Mouse (Mus musculus) activated CD4-positive, CD25-positive, alpha-beta regulatory T cell, adult 4 months (primary cell): ENCODE measurements at regions not wholly inside any gene's neighbourhood (a gene's known extent, or its start where the extent isn't known, plus 50 kb on each side); places are given as distances from the start of the nearest gene placed in this dataset.

ENCODE experiments used
- ATAC-seq: one replicate; pipeline ENCODE4 v1.8.0; 2017

DNA sequence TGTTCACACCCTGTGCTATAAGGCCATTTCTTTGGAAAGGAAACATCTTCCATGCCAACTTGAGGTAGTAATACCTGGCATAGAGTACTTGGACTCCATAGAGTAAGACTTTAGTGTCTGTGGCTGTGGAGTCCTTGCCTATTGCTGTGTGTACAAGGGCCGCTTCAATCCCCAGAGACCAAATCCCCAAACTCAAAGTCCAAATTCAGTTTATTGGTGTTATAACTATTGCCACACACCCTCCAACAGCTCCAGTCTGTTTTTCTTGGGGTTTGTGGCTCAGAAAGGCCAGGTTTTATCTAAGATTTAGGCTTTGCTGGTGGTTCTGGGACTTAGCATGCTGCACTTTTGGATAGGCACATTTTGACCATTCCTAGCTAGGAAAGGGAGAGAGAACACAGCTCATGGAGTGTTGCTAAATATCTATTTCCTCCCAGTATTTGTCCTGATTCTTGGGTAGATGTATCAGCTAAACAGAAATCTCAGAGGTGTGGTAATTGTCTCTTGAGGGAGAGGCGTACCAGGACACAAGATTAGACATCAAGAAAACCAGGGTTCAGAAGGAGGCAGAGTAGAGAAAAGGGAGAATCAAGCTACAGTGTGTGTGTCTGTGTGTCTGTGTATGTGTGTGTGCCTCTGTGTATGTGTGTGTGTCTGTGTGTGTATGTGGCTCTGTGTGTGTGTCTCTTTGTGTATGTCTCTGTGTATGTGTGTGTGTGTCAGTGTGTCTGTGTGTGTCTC is 65.3 kb upstream of the Parp11 start:
- no peak for ATAC-seq

- ATAC-seq: no peak
These were observed 55.2 kb upstream of the Parp11 start for GRCm38 (mm10) chr6:127391258-127392011.

DNA sequence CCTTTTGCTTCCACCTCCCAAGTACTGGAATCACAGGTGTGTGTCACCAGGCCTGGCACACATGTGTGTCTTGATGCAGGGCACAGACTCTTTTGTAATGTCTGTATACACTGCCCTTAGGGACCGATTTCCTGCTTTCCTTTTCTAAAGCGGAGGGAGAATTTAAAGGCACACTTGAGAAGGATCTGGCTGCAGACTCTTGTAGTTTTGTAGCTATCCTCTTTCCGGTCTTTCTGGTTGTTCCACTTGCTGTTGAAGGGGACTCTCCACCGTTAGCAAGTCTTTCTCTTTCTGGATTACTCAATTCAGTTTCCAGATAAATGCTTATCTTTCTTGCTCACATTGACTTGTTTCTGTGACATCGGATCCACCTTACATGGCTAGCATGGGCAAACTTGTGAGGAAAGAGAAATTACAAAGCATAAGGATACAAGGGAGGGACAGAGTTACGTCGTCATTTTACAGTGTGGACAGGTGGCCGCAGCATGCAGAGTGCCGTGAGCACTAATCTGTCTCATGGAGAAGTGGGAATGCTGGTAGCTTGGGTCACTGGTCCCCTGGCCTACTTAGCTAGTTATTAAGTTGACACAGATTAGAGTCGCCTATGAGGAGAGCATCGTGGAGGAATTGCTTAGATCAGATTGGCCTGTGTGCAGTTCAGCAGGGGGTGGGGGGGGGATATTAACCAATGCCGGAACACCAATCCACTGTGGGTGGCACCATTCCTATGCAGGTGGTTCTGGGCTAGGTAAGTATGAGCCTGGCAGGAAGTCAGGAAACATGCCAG is 54.4 kb upstream of the Parp11 start:
- ATAC-seq: no peak

DNA sequence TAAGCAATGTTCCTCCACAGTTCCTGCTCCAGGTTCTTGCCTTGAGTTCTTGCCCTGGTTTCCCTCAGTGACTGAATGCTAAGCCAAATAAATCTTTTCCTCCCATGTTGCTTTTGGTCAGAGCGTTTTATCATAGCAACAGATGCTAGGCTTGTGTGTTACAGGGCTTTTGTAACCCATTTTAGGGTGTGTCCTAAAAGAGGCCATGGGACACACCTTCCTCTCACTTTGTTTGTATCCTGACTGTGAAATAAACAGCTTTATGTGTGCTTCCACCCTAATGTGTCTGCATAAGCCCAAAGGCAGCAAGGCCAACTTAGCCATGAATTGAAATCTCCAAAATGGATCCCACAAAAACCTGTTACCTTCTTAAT is 53.9 kb upstream of the Parp11 start:
- no peak for ATAC-seq

- ATAC-seq: no peak
These were observed 52.6 kb upstream of the Parp11 start for GRCm38 (mm10) chr6:127393907-127394600.
